Mouse (Mus musculus) CH12.LX (cell line): Measurements from ENCODE around the gene Gimap9.
"Not testable (repeated sequence)": the region's sequence is repeated elsewhere in the genome, so short reads cannot be mapped to it uniquely, and the experiment has no call there.

Experiments used
- BHLHE40 ChIP-seq: IDR thresholded peaks from 2 replicates; pipeline ENCODE4 v1.6.1; 2011; ENCODE audit warnings: mild to moderate bottlenecking, low read depth, low read length, improper control_type of control experiment
- CHD1 ChIP-seq: IDR thresholded peaks from 2 replicates; pipeline ENCODE4 v1.6.1; 2012; ENCODE audit warnings: low read depth, low read length, improper control_type of control experiment, inconsistent platforms
- CHD2 ChIP-seq: IDR thresholded peaks from 2 replicates; pipeline ENCODE4 v1.6.1; 2011; ENCODE audit warnings: low read length, improper control_type of control experiment
- CTCF ChIP-seq, 2 experiments: IDR thresholded peaks in 1 of 2; conservative IDR thresholded peaks in 1 of 2; 2 replicates each; pipeline ENCODE4 v1.5.1; 2011 to 2012; ENCODE audit warnings: low read depth in 2 of 2, low read length in 2 of 2, improper control_type of control experiment in 1 of 2, inconsistent platforms in 1 of 2, mild to moderate bottlenecking in 1 of 2, moderate library complexity in 1 of 2
- MEF2A ChIP-seq: IDR thresholded peaks from 2 replicates; pipeline ENCODE4 v1.6.1; 2014; ENCODE audit warnings: low read depth, mild to moderate bottlenecking, inconsistent platforms, low read length, improper control_type of control experiment, borderline replicate concordance
- SMC3 ChIP-seq: IDR thresholded peaks from 2 replicates; pipeline ENCODE4 v1.6.1; 2011; ENCODE audit warnings: low read depth, low read length, improper control_type of control experiment
- TBP ChIP-seq: conservative IDR thresholded peaks from 2 replicates; pipeline ENCODE4 v1.6.1; 2011; ENCODE audit warnings: low read depth, low read length, improper control_type of control experiment
- ZC3H11A ChIP-seq: IDR thresholded peaks from 2 replicates; pipeline ENCODE4 v1.6.1; 2012; ENCODE audit warnings: low read depth, mild to moderate bottlenecking, inconsistent platforms, low read length, improper control_type of control experiment

DNA sequence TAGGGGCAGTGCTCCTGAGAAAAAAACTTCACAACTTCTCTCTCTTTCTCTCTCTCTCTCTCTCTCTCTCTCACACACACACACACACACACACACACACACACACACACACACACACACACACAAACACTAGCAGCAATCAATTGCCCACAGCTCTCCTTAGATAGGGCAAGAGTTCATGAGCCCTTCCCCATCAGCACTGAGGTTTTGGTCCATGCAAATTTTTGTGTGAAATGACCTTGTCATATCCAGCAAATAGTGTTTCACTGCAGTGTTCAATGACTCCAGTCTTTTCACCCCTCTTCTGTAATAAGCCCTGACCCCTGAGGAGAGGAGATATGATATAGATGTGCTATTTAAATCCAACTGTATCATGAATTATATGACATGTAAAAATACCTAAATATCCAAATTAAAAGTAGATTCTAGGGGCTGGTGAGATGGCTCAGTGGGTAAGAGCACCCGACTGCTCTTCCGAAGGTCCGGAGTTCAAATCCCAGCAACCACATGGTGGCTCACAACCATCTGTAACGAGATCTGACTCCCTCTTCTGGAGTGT is 7.4 kb downstream of the Gimap9 start:
- not testable (repeated sequence) for TF ChIP-seq CTCF (conservative IDR thresholded peaks at IDR 0.05 in 1 of 2, IDR thresholded peaks at IDR 0.05 in 1 of 2; ENCODE audit: low read depth in 2 of 2, low read length in 2 of 2); ZC3H11A; MEF2A; CHD1; BHLHE40; CHD2; SMC3
- TF ChIP-seq TBP, result peak; percentile 91
